Mouse (Mus musculus) small intestine, adult 2 months (tissue): ENCODE data around the gene Rnf167. TPM values are rescaled to one million over a fixed set of nuclear protein-coding genes. Genes with fewer than 3 reads are reported as not detected.

ENCODE experiments used
- H3K27ac ChIP-seq: fragments of 200-500 bp; 2 replicates; pipeline ENCODE4 v1.5.1; 2012; ENCODE audit warnings: low read depth, low read length, control low read depth, inconsistent platforms; ENCODE audit not compliant: insufficient read depth
- H3K27me3 ChIP-seq: fragments of 200-500 bp; 2 replicates; pipeline ENCODE4 v1.6.1; 2012; ENCODE audit warnings: mild to moderate bottlenecking, moderate library complexity, low read length, inconsistent platforms; ENCODE audit not compliant: control insufficient read depth, insufficient read depth
- H3K36me3 ChIP-seq: fragments of 200-500 bp; 2 replicates; pipeline ENCODE4 v1.6.1; 2012; ENCODE audit warnings: mild to moderate bottlenecking, low read length, control low read depth, inconsistent platforms; ENCODE audit not compliant: control insufficient read depth, insufficient read depth
- H3K4me1 ChIP-seq: fragments of 200-500 bp; 2 replicates; pipeline ENCODE4 v1.6.1; 2012; ENCODE audit warnings: low read length, inconsistent platforms, mixed read lengths; ENCODE audit not compliant: control insufficient read depth, insufficient read depth, insufficient read length
- H3K4me3 ChIP-seq: fragments of 200-500 bp; 2 replicates; pipeline ENCODE4 v1.5.1; 2012; ENCODE audit warnings: low read depth, mild to moderate bottlenecking, control low read depth, inconsistent platforms, low read length, moderate library complexity
- CTCF ChIP-seq: fragments of 200-500 bp; IDR thresholded peaks from 2 replicates; pipeline ENCODE4 v1.5.1; 2012; ENCODE audit warnings: low read depth, mild to moderate bottlenecking, control low read depth, inconsistent platforms, low read length, moderate library complexity, mixed read lengths; ENCODE audit not compliant: insufficient replicate concordance, insufficient read length; ENCODE audit errors: extremely low read depth
- POLR2A ChIP-seq: fragments of 200-500 bp; IDR thresholded peaks from 2 replicates; pipeline ENCODE4 v1.6.1; 2012; ENCODE audit warnings: low read depth, mild to moderate bottlenecking, control low read depth, inconsistent platforms, low read length, moderate library complexity
- WGBS: fragments of 180-500 bp; shearing (Covaris S2); methylation state at CpG from one replicate; pipeline ENCODE4 v1.1.7; 2018; 5-methylcytosine and 5-hydroxymethylcytosine counted together
- polyA plus RNA-seq: library from polyadenylated mRNA; depleted of rRNA; stranded (reverse); fragments of >200 nt; gene quantifications from 2 replicates; pipeline ENCODE4 v1.2.3, GENCODE M21; 2012

Rnf167 gene
- polyA plus RNA-seq, 1 experiment = 114 TPM

DNA sequence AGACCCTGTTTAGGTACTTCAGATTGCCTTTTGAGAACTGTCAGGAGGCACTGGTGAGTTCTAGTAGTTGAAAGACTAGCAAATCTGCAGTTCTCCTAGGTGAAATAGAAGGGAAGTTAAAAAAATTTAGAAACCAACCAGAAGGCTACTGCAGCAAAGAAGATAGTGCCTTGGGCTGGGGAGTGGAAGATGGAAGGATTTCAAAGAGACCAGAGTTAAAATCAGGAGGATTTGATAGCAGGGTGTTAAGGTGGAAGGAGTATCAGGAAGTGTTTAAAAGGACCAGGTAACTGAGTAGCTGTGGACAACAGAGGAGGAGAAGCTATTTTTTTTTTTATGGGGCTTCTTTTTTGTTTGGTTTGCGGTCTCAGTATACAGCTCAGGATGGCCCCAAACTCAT is 9.3 kb upstream of the Rnf167 start:
- Histone ChIP-seq H3K36me3 (no peaks in the 10 kb centered on the region), H3K4me1 (no peaks in the 10 kb centered on the region)
- WGBS = 97% methylated on average over 1 of the region's 1 CpGs

DNA sequence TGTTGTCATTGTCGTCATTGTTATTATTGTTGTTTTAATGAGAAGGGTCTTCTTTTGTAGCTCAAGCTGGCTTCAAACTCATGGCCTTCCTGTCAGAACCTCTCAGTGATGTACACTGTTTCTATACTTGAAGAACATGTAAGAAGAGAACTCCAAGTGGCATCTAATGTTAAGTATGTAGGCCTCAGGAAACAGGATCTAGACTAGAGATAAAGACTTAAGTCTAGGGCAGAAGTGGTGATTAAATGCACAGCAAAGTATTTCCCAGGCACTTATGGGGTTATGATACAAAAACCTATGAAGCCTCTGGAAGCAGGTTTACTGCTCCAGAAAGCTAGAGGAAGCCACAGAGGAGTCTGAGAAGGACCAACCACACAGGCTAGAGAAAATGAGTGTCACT is 8.7 kb upstream of the Rnf167 start:
- H3K4me3 ChIP-seq = no peak overlapping the region
- H3K36me3 ChIP-seq = peaks cover 3% of the 10 kb centered on the region; the same call in 1 of the 2 replicates
- H3K27ac ChIP-seq = no peak overlapping the region
- no peaks in the 10 kb centered on the region for H3K27me3 ChIP-seq
- WGBS = 85% methylated on average over 1 of the region's 1 CpGs
- no peak for TF ChIP-seq CTCF
- TF ChIP-seq POLR2A = no peak
- no peaks in the 10 kb centered on the region for H3K4me1 ChIP-seq

More for the DNA sequence above, 9.3 kb upstream of the Rnf167 start:
- no peak overlapping the region for H3K27ac ChIP-seq
- no peaks in the 10 kb centered on the region for H3K27me3 ChIP-seq
- no peak overlapping the region for H3K4me3 ChIP-seq
- TF ChIP-seq CTCF = no peak
- TF ChIP-seq POLR2A = no peak

DNA sequence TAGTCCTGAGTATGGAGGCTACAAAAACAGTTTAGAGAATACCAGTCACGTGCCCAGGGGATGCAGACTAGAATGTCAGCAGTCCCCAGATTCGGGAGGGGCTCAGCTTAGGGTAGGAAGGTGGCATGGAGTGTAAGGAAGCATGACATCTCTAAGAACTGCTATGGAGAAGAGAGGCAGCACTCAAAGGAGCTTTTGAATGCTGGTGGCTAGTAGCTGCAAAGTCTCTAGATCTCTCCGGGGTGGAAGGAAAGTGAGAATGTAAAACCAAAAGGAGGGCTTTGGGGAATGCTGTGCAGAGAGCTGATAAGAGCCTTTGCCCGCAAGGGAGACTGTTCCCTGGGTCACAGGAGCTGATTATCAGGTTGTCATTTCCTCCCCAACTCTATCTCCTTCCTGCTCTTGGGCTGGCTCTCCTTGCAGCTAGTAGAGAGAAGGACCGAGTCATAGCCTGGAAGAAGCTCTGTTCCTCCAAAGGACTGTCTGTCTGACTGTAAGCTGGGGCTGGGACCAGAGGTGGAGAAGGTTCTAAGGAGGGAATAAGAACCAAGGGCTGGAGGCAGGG is 8.2 kb upstream of the Rnf167 start, which contains the start of gene Gp1ba:
TSS of gene Gp1ba (plus strand) at position 409 of the 565 bp plus-strand sequence.
- no peak within 1 kb of the TSS for H3K4me3 ChIP-seq
- no peak within 1 kb of the TSS for H3K27ac ChIP-seq
- no peak for TF ChIP-seq POLR2A
- peaks cover 3% of the 10 kb centered on the region; the same call in 1 of the 2 replicates for H3K36me3 ChIP-seq
- WGBS = 14% methylated on average over 5 of the region's 5 CpGs
- H3K27me3 ChIP-seq = no peaks in the 10 kb centered on the region
- H3K4me1 ChIP-seq = no peaks in the 10 kb centered on the region

DNA sequence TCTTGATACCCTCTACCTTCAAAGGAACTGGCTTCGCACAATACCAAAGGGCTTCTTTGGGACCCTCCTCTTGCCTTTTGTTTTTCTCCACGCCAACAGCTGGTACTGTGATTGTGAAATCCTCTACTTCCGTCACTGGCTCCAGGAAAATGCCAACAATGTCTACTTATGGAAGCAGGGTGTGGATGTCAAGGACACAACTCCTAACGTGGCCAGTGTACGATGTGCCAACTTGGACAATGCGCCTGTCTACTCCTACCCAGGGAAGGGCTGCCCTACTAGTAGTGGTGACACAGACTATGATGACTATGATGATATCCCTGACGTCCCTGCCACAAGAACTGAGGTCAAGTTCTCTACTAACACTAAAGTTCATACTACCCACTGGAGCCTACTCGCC is 7.1 kb upstream of the Rnf167 start:
- TF ChIP-seq POLR2A (no peak), CTCF (no peak)
- whole genome bisulfite sequencing = 62% methylated on average over 8 of the region's 8 CpGs
- H3K4me1 ChIP-seq = no peaks in the 10 kb centered on the region
- no peak overlapping the region for H3K4me3 ChIP-seq
- H3K36me3 ChIP-seq = peaks cover 11% of the 10 kb centered on the region
- no peaks in the 10 kb centered on the region for H3K27me3 ChIP-seq
- H3K27ac ChIP-seq = no peak overlapping the region

DNA sequence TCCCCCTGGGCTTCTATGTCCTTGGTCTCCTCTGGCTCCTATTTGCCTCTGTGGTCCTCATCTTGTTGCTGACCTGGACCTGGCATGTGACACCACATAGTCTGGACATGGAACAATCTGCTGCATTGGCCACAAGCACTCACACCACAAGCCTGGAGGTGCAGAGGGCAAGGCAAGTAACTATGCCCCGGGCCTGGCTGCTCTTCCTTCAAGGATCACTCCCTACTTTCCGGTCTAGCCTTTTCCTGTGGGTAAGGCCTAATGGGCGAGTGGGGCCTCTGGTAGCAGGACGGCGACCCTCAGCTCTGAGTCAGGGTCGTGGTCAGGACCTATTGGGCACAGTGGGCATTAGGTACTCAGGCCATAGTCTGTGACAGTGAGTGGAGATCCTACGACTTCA is 5.8 kb upstream of the Rnf167 start:
- TF ChIP-seq CTCF = no peak
- TF ChIP-seq POLR2A = no peak
- WGBS = 80% methylated on average over 7 of the region's 7 CpGs
- no peaks in the 10 kb centered on the region for H3K27me3 ChIP-seq
- no peak overlapping the region for H3K27ac ChIP-seq
- peaks cover 20% of the 10 kb centered on the region for H3K36me3 ChIP-seq
- H3K4me3 ChIP-seq = no peak overlapping the region
- peaks cover 6% of the 10 kb centered on the region; the same call in 1 of the 2 replicates for H3K4me1 ChIP-seq

DNA sequence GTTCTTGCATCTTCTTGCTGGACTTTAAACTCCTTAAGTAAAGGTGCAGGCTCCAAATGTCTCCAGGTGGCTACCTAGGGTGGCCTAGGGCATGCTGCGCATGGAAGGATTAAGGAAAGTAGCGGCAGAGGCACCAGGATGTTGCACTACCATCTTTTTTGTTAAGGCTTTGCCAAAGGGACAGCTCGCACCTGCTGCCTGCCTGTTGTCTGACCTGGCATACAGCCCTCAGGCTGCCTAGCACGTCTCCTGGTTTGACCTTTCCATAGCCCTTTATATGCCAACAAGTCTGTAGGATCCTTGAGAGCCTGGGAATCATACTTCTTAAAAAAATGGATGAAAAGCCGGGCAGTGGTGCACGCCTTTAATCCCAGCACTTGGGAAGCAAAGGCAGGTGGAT is 4.0 kb upstream of the Rnf167 start:
- Histone ChIP-seq H3K4me3 (no peak overlapping the region), H3K27ac (no peak overlapping the region), H3K36me3 (peaks cover 20% of the 10 kb centered on the region), H3K27me3 (no peaks in the 10 kb centered on the region), H3K4me1 (peaks cover 6% of the 10 kb centered on the region; the same call in 1 of the 2 replicates)
- 83% methylated on average over 6 of the region's 6 CpGs for WGBS
- TF ChIP-seq CTCF (no peak), POLR2A (no peak)

DNA sequence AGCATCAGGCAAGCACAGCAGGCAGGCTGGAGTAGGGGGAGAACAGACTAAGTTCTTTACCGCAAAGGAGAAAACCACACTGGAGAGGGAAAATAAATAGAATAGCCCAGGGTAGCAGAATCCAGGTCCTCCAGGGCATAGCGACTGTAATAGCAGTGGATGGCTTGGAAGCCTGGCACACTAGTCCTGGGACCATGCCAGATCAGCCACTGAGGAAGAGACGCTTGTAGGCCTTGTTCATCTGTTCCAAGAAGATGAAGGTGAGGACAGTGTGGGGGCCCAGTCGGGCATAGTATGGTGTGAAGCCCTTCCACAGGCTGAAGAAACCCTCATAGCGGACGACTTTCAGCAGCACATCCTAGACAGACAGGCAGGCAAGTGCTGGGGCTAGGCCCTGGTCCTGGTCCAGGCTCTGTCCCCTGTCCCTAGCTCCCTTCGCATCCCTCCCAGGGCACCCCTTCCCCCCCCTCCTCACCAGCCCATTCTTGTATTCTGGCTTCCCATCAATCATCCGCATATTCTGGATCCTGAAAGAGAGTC is 2.4 kb upstream of the Rnf167 start:
- peaks cover 28% of the 10 kb centered on the region for H3K36me3 ChIP-seq
- no peak overlapping the region for H3K27ac ChIP-seq
- peaks cover 14% of the 10 kb centered on the region; the same call in 1 of the 2 replicates for H3K4me1 ChIP-seq
- WGBS = 95% methylated on average over 8 of the region's 8 CpGs
- TF ChIP-seq POLR2A (no peak), CTCF (no peak)
- no peaks in the 10 kb centered on the region for H3K27me3 ChIP-seq
- H3K4me3 ChIP-seq = no peak overlapping the region
